Mouse (Mus musculus) B cell, adult 2 months (primary cell): ENCODE measurements around the gene Cd37.
"Not testable (repeated sequence)": the region's sequence is repeated elsewhere in the genome, so short reads cannot be mapped to it uniquely, and the experiment has no call there.

ENCODE experiments used
- DNase-seq, 2 experiments: peaks; one replicate each; pipeline ENCODE4 v3.0.0; 2022

The Cd37 gene

DNA sequence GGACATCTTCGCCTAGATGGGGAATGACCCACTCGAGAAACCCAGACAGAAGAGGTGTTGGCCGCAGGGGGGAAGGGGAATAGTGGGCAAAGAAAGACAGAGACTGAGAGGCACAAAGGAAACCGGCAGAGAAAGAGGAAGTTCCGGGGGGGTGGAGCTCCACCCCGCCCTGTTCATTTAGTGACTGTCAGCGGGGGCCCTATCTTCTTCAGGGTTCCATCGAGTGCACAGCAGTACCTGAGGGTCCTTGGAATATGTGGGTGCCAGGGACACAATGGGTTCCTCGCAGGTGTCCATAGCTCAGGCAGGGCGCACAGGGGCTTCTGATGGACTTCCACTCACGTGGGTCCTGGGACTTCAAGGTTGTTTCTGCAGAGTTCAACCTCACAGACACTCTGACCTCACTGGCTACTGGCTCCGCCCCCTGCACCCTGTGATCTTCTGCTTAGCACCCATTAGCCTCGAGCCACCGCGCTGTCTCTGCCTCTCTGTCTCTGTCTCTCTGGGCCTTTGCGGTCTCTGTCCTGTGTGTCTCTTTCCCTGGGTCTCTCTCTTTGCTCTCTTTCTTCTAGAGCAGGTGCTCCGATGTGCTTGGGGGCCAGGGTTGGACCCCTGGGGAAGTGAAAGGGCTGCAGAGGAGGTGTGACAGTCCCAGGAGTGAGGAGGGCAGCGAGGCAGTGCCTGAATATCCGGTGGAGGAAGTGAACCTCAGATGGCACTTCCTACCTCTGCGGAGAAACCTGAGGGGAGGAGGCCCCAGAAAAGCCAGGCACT, at the start of gene Cd37:
TSS of gene Cd37 (minus strand) at position 393 of the 774 bp plus-strand sequence.
- DNase-seq: peak; percentile 86 to 87

DNA sequence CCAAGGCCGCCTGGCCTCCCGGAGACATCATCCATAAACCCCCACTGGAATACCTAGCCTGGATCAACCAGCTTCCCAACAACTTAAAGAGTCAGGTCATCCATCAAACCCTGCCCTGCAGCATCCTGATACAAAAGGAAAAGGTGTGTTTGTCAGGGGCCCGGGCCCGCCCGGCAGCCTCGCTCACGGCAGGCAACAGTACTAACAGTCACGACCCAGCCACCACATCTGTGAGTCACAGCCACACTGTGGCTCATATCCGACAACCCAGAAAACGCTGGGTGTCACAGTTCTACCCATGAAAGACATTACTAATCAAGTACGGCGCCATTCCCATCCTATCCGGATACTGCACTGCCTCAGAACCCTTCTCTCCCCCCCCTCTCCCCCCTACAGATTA, 47.6 kb upstream of the Cd37 start:
- DNase-seq: no peak

DNA sequence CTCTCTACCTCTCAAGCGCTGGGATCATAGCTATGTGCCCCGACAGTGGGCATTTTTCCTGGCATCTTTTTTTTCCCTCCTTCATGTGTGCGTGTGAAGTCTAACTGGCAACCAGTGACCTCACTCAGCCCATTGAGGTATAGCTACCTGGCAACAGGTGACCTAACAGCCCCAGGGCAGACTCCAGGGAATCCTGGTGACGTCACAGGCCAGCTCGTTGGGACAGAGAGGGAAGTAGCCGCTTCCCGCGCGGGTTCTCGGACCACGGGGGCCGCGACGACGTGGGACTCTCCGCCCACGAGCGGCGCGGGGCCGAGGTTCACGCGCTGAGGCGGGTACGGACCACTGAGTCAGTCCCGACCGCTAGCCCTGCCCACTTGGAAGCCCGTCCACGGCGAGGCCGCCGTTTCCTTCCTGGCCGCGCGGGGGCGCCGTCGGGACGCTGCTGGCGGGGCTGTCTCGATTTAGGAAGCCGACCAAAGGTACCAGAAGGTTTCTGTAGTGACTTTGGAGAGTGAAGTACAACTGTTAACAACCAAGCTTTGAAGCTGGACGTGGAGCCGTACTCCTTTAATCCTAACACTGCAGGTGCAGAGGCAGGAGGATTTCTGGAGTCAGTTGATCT, 38.3 kb upstream of the Cd37 start, which contains the start of gene Slc6a21:
TSS of gene Slc6a21 (plus strand) at position 378 of the 625 bp plus-strand sequence.
- DNase-seq: peak; percentile 94 to 95

DNA sequence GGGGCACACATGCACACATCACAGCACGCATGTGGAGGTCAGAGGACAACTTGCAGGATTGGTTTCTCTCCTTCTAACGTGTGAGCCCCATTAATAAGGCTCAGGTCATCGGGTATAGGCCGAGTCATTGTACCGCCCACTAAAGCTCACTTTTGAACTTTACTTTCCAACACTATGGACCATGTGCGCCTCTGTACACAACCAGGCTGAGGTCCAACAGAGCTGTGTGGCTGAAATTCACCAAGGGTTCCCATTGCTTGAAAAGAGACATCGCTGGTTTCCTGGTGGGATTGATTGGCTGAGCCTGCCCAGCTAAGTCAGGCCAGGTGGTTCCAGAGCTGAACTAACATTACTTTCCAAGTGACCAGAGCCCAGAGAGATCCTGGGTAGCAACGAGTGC, 34.8 kb upstream of the Cd37 start:
- no peak for DNase-seq

DNA sequence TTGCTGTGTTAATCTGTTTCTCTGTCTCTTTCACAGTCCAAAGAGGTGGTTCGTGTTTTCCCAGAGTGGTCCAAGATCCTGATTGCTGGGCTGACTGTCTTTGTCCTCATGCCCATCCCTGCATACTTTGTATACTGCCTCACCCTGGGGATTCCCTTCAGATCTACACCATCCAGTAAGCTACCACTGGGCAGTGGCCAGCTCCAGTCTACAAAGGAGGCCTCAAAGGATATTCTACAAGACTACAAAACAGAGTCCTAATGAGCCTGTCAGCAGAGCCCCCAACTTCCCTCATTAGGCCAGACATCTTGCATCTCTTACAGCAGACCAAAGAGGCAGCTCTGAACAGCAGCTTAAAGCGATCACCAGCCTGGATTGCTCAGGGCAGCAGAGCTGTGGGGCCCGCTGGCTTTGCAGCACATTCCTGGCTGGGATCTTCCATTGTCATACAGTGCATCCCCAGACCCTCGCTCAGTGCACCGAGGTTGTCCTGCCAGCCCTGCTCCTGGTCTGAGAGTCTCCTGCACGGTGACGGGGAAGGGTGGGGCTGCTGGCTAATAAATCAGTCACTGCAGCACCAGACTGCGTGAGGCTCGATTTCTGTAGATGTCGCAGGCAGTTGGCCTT, 34.0 kb upstream of the Cd37 start:
- no peak for DNase-seq

DNA sequence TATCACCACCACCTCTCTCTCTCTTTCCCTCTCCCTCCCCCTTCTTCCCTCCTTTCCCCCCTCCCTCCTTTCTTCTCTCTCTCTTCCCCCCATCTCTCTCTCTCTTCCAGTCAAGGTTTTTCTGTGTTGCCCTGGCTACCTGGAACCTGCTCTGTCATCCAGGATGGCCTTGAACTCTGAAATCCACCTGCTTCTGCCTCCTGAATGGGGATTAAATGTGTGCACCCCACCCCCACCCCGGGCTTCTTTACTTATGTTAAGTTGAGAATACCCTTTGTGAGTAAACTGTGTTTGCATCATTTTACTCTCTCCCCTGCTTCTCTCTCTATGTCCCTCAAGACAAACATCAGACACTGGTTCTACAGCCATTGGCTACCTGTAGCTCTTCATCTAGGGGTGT, 26.6 kb upstream of the Cd37 start:
- DNase-seq: no peak

DNA sequence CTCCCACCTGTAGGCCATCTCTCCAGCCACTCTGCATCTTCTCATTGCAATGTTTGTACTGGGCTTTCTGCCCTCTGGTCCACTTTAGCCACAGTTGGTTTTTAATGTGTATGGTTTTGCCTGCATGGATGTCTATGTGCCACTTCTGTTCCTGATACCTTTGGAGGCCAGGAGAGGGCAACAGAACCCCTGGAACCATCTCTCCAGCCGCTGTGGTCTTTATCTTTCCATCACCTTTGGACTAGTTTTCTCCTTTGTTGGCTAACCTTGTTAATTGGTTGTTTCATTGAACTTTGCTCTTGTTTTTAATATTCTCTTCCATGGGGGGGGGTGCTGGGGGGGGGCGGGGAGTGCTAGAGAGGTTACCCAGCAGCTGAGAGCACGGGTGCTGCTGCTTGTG, 25.4 kb upstream of the Cd37 start:
- DNase-seq: no peak

DNA sequence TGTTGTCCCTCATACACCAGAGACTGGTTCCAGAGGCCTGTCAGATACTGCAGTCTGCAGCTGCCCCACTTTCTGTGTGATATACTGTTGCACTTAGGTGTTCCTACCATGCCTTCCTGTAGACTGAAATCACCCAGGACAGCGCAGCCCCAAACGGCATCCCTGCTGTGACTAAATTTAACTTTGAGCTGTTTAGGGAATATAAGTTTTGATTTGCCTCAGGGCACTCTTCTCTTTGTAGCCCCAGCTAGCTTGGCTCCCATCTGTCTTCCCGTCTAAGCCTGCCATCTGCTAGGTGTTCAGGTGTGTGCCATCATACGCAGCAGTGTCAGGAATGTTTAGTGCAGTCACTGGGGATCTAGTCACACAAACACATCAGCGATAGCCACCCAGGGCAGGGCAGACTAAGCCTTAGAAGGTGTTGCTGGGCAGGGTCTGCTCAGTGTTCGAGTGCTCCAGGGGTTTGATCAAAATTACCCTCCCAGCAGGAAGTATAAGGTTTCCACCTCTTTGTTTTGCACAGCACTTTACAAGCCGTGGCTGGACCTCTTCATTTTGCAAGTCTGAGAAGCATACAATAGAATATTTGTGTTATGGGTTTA, 24.2 kb upstream of the Cd37 start:
- no peak for DNase-seq

DNA sequence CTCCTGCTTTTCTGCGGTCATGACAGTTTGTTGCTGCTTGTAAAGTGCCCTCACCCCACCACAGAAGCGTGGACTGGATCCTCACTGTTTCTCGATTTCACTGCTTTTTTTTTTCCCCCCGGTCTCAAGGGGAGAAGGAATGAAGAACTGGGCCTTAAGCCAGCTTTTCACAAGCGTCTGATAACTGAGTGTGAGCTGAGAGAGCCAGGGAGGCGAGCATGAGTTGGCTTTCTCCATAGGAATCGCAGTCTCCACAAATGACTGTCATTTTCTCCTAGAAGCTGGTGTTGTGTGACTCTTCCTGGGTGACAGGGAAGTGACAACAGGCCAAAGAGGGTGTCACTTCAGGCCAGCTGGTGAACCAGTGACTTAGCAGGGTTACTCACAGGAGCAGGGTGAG, 23.4 kb upstream of the Cd37 start:
- DNase-seq: no peak

DNA sequence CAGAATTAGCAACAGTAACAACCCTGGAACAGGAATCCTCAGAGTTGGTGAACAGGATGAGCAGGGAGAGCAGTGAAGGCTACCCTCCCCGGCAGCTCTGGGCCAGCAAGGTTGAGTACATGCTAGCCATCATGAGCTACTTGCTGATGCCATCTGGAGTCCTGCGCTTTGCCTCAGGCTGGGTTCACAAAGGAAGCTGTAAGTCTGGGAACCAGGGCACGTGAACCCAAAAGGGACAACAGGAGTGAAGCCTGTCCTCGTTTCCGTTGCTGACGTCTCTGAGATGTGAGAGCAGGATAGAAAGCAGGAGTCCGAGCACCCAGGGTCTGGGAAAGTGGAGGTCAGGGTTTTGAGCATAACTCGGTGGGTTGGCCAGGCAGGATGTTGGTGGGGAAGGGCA, 20.4 kb upstream of the Cd37 start:
- no peak for DNase-seq

DNA sequence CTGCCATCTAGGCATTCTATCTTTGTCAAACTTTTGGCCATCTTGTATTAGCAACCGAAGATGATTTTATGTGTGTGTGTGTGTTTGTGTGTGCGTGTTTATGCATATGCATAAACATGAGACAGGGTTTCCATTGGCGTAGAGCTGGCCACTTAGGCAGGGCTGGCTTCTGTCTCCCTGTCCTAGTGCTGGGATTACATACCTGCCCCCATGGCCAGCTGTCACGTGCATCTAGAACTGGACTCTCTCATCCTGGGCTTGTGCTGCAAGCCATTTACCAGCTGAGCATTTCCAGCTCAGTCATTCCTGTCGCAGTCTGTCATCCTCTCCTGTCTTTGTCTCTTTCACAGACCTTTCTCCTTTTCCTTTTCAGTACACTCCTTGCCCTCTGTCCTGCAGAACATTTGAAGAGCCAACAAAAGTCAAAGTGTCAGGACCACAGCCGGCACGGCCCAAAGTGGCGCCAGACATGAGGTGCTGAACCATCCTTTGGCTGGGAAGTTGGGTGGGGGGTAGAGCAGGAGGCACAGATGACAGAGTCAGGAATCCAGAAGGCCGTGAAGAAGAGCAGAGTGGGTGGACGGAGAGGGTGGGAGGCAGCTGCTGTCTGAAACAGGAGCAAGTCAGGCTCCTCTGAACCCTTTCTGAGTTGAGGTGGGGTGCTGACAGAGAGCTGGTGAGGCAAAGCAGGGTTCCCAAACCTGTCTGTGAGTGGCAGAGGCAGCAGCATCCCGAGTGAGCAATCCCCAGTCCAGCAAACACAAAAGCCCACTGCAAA, 18.3 kb upstream of the Cd37 start:
- DNase-seq: no peak

DNA sequence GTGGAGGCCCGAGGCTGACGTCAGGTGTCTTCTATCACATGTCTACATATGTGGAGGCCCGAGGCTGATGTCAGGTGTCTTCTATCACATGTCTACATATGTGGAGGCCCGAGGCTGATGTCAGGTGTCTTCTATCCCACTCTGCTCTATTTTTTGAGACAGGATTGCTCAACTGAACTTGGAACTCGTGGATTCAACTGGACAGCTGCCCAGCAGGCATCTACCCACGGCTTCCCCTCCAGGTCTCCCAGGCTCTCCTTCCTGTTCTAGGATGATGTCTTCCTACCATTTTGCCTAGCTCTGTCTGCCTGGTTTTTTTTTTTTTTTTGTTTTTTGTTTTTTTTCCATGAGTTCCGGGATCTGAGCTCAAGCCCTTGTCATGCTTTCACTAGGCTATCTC, 16.9 kb upstream of the Cd37 start:
- DNase-seq: not testable (repeated sequence)

DNA sequence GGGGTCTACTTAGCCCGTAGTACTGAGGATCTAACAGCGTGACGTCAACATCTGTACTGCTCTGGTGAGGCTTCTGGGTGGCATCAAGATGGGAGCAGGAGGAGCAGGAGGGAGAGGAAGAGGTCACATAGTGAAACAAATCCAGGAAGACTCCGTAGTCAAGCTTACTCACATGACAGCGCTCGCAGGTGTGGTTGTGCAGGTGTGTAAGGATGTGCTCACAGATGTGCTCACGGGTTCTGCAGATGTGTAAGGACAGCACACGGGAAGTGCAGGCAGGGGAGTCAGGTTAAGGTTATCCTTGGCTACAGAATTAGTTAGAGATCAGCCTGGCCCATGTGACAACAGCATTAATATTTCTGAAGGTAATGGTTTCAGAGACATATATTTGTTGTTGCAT, 14.9 kb upstream of the Cd37 start:
- no peak for DNase-seq

DNA sequence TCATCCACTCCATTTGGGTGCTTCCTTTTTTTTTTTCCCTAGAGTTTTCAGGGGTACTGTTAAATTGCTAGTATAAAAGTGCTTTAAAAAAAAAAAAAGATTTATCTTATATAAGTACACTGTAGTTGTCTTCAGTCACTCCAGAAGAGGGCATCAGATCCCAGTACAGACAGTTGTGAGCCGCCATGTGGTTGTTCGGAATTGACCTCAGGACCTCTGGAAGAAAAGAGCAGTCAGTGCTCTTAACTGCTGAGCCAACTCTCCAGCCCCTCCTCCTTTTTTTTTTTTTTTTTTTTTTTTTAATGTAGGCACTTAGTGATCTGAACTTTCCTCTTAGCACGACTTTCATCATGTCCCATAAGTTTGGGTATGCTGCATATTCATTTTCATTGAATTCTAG, 8.8 kb upstream of the Cd37 start:
- peak in 1 of 2 experiments; percentile 24 for DNase-seq

DNA sequence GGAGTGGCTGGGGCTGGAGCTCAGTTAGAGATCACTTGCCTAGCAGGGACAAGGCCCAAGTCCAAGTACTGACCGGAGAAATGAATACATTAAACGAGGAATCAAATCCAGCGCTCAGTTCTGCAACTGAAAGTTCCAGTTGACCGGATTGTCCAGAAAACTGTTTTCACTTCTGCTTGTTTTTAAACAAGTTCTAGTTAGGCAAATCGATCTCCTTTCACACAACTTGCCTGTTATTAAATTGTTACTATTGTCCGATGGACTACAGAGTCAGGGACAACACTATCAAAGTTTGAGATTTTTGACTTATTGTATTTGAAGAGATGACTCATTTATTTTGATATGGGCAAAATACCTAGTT, 2.5 kb upstream of the Cd37 start:
- no peak for DNase-seq

DNA sequence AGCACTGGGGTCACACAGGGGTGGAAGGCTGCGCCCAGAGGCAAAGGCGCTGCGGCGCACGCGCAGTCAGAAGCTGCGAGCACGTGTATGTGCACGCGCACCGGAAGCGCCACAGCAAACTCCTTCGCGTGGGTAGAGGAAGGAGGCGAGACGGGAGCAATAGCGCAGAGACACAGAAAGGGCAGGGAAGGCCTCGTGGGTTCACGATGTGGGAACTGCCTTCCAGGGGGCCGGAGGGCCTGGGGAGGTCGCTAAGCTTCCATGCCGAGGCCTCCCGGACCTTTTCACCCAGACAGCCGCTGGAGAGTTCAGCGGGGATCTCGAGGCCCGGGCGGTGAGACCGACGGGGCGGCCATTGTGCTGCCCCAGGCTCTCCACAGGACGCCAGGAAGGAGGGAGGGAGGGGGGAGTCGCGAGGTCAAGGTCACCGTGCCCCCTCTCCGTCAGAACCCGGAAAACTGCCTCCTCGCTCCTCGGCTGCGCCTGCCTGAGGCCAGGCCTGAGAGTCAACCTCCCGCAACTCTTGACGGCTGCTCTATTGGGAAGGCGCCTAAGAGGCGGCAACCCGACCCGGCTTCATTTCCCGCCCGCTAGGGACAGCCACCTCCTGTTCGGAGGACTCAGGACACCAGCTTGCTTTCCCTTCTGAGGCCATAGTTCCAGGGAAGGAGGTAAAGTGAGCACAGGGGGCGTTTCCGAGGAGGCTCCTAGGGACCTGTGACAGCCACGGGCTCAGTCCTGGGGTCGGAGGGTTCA, 1.9 kb upstream of the Cd37 start, which contains the start of gene Slc6a16:
TSS of gene Slc6a16 (plus strand) at position 453 of the 756 bp plus-strand sequence.
- DNase-seq: no peak

DNA sequence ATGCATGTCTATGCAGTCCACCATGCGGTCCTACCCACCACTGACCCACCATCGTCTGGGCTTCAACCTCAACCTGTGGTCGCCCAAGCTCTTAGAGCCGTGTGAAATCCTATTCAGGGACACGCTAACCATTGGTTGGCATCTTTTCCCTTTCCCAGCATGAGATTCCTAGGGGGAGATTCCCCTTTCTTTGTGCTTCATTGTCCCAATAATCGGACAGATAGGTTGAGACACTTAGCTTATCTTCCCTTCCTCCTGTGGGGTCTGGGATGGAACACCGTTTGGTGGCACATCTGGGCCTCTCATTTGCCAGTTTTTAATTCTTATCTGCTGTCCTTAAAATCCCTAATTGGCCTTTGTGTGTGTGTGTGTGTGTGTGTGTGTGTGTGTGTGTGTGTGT, 1.2 kb upstream of the Cd37 start:
- no peak for DNase-seq

DNA sequence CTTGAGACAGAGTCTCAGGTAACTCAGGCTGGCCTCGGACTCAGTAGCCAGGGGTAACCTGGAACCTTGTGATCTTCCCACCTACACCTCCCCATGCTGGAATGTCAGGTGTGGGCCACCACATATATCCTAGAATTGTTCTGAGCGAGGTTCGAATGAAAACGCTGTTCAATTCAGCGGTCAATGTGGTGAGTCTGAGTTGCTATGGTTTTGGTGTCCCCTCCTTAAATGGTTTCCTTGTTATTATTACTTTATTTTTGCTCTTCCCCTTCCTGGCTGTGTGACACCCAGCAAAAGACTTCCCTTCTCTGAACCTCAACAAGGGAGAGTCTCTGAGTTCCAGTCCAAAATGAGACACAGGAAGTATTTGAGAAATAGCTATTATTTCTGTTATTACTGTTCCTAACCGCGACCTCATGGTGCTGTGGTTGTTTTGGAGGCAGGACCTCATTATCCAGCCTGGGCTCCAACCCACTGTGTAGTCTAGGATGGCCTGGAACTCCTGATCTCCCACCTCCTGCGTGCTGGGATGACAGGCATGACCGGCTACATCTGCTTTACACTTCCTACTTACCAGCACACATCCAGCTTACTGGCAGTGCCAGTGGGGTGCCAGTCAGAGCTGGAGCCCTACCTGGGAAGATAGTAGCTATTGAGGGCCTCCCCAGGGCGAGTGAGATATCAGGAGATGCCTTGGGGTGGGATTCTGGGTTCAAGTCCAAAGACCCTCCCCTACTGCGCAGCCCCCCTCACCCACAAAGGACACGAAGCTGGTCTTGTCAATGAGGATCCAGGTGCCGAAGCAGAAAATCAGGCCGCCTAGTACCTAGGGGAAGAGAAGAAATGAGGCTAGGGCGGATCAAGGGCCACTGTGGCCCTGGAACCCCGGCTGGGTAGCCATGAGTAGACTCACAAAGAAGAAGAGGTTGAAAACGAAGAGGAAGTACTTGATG, 892 bp downstream of the Cd37 start:
- DNase-seq: peak in 1 of 2 experiments; percentile 31

DNA sequence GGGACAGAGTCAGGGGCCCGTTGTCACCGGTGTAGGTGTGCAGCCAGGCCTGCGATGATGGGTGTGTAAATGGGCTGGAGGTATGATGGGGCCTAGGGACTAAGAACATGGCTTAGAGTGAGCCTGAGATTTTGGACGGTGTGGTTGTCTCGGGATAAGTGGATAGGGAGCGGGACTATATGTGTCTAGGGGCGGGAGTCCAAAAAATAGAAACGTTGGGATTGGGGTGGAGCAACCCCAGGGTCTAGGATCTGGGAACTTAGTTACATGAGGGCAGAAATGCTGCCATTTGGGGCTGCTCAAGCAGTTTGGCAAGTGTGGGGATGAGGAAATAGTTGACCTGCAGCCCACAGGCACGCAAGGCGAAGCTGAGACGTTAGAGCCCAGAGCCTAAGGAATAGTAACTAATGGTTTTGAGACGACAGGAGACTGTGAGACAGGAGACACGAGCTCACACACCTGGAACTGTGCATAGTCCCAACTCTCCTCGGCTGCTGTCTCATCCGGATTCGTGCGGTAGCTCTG, 3.2 kb downstream of the Cd37 start:
- DNase-seq: no peak

DNA sequence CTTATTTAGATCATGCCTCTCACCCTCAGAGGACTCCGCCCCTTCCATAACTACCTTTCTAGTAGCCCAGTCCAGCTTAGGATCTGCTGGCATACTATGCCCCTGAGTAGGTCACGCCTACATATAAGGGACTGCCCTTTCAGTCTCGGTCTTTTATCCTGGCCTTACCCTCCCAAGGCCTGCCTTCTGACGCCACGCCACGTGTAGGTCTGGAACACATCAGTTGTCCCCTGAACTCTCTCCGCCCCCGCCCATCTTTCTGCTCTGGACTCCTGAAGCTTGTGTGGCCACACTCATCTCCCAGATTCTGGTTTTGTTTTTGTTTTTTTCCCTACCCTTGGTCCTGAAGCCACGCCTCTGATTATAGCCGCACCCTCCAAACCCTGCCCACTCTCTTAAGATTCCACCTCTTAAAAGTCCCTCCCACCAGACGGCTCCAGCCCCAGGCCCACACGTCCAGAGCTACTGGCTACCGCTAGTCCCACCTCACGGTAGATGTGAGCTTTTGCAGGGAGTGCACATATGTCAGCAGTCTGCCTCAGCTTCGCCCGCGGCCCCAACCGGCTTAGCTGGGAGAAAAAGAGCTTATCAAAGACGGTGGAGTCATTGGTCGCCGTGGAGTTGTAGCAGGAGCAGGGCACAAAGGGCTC, 3.9 kb downstream of the Cd37 start:
- no peak for DNase-seq
